Mouse (Mus musculus): ENCODE results near the gene Tex9.
"Not testable (repeated sequence)": the region's sequence is repeated elsewhere in the genome, so short reads cannot be mapped to it uniquely, and the experiment has no call there.

Tex9 gene

DNA sequence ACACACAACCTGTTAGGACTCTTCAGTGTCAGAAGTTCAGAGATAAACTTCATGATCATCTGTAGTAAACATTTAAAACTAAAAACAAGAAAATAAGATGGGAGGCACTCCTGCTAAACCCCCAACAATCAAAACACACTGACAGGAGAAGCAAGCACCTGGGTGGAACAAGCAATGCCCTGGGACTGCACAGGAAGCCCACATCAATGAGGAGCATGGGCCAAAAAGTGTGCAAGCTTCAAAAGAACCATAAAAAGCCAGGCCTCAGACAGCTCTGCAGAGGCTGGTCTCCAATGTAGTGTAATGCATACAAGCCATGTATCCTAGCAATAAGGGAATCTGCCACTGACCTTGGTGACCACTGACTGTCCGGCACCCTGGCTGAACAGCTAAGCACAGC, 12.7 kb downstream of the Tex9 start:
- DNase-seq (ENCODE audit: low spot score), result no peak

DNA sequence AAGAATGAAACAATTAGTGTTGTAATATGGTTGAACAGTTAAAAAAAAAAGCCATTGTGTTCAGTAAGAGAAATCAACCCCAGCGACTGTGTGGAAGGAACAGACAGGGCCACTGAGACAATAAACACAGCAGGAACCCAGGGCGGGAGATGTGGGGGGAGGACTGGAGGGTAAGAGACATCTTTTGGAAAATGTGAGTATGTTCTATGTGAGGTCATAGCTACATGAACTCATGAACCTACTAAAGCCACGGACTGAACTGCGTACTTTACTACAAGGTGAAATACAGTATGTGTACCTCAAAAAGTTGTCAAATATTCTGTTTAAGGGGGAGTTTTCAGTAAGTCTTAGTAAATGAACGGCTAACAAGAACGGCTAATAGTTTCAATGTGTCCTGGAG, 14.7 kb downstream of the Tex9 start:
- DNase-seq (ENCODE audit: low spot score), result no peak

DNA sequence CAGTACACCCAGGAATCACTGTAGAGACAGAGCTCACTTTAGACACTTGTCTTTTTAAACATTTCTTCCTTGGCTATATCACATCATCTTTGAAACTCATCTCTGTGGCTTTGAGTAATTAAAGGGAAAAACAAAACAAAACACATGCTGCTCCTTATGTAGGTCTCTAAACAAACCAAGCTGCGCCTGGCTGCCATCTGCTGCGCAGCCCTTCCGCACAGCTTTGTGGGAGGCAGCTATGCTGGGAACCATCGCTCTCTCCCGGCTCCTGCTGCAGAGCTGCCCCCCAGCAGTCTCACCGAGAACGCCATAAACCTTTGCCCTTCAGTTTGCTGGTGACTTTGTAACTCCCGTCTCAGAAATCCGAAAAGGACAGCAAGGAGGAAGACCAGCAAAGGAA, 16.5 kb downstream of the Tex9 start:
- no peak for DNase-seq (ENCODE audit: low spot score)

DNA sequence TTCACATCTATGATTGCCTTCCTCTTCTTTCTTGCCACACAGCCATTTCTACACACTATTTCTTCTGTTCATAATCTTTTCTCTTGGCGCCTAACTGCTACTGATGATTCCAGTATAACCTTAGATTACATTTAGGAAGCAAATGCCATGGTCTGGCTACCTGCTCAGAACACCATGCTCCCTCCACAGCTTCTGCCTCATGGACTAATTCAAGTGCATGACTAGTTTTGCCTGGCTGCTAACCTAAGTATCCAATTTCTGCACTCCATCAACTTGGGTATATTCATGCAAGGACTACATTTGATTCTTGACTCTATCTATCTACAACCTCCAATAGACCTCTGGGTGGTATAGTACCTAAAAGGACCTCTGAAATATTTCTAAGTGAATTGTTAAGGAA, 22.2 kb downstream of the Tex9 start:
- DNase-seq (ENCODE audit: low spot score), result no peak

DNA sequence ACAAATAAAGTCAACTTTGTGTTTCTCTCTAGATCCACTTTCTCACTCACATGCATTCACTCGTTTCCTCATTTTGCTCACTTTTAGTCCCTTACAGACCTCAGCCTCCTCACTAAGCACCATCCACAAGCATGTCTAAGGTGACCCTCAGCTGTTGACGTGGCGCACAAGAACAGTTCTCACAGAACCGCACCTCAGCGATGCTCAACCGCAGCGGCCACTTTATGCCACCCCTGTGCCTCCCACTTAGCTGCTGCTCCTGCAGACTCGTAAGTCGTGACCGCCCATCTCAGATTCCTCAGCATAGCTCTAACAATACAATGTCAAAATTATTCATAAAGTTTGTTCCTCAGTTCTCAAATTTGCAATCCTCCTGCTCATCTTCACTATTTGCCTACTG, 23.4 kb downstream of the Tex9 start:
- no peak for DNase-seq (ENCODE audit: low spot score)

DNA sequence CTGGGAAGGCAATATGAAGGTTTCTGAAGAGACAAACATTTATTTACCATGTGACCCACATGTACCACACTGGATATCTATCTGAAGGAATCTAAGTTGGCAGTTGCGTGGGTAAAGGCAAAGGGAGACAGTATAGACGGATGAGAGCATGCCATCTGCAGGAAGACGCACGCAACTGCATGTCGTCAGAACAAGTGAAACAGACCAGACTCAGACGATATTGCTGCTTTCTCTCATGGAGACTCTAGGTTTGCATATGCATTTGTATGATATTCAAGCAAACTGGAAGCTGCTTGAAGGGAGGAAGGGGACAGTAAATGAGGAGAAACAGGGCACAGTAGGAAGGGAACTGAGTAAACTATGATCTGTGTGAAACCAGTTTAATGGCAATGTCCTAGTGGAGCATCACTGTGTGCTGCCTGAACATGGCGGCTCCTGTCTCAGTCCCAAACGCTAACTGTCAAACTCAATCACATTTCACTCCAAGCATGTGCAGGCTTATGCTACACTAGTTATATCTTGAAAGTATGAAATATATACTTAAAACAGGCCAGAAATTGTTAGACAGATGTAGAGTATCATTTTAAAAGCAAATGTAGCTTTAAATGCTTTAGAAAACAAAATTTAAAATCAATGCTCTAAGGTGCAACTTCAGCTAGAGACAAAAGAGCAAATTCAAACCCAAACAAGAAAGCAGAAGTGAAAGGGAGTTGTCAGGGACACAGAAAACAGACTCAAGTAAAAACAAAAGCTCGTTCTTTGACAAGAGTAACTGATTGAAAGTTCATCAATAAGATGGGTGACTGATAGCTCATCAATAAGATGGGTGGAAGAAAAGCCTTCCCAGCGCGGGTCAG, 24.2 kb downstream of the Tex9 start:
- DNase-seq (ENCODE audit: low spot score), result no peak

DNA sequence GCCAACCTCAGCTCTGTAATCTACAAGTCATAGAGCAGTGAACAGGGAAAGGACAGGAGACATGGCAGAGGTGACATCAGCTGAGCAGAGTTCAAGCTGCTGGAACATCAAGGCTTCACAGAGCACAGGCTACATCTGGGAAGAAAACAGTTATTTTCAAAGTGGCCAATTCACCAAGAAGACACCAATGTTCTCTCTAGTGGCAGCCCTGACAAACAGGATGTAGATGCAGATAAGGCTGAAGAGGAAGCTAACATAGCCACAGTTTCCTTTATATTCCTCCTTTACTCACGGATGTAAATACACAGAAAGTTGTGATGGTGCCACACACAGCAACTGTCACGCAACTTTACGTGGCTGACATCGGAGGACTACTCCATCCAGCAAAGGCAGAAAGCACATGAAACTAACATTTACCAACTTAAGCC, 26.2 kb downstream of the Tex9 start:
- no peak for DNase-seq (ENCODE audit: low spot score)

DNA sequence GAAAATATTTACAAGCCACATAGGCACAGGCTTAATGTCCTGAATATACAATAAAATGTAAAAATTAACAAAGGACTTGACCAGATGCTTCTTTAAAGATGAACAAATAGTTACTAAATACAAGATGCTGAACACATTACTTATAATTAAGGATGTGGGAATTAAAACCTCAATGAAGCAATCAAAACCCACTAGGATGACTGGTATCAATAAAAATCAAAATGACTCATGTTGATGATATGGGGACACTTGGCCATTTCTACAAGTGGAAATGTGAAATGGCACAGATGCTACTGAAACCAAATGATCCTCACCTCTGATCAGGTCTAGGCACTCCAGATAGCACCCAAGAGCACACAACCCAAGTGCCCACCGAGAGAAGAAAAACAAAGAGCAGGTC, 27.2 kb downstream of the Tex9 start:
- DNase-seq (ENCODE audit: low spot score), result no peak

DNA sequence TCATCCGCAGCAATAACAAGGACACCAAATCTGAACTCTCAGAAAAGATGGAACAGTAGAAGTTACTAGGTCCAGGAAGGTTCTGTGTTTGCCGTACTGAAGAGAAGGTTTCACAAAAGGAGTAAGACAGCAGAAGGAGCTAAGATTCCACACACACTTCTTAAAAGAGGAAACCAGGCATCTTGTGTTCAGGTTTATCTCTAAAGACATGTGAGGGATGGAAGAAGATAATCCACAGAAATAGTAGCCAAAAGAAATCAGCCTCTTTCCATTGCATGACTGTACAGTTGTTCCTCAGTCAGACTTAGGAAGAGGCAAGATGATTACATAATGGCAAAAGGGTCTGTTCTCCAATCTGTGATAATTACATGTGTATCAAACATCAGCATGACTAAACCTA, 29.6 kb downstream of the Tex9 start:
- no peak for DNase-seq (ENCODE audit: low spot score)

DNA sequence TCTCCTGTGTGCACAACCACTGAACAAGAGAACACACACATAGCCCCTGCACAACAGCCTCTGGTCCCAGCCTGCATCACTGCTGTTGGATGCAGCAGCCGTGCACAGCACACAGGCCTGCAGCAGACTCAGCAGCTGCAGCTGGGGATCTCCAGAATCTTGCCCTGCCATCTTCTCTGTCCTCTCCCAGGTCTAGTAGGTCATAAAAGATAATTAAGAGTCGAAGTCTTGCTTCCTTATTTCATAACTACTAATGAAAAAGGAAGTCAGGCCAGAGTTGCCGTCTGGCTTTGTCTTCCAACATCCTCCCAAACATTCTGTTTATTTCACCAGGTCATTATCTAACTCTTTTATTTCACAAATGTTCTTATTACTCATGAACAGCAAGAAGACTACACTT, 31.2 kb downstream of the Tex9 start:
- DNase-seq (ENCODE audit: low spot score), result no peak

DNA sequence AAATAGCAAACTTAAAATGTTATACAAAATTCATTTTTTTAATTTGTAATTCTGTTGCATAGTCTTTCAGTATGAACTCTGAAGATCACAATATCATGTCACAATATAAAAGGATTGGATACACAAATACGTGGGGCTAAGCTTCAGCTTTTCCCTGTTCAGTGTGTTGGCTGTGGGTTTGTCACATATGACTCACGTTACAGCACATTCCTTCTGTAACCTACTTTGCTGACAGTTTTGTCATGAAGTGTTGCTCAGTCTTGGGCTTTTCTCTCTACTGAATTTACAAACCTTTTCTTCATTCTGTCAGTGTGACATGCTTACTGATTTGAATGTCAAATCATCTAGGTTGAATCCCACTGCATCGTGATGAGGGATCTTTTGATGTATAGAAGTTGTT, 32.3 kb downstream of the Tex9 start:
- DNase-seq (ENCODE audit: low spot score), result no peak

DNA sequence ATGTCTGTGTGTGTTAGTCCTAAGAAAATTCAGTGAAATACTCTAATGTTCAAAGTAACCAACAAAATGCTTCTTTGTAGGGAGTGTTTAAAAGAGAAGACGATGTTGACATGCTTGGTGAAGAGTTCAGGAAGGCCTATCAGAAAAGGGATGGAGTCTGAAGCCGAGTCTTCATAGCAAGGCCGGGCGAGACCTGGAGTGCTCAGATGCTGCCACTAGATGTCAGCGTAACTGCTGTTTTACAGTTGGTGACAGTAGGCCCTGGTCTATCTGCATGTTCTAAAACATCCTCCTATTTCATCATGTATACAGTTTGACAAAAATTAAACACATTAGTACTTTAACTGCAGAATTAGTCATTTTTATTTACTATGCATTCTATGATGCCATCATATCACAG, 33.8 kb downstream of the Tex9 start:
- no peak for DNase-seq (ENCODE audit: low spot score)

DNA sequence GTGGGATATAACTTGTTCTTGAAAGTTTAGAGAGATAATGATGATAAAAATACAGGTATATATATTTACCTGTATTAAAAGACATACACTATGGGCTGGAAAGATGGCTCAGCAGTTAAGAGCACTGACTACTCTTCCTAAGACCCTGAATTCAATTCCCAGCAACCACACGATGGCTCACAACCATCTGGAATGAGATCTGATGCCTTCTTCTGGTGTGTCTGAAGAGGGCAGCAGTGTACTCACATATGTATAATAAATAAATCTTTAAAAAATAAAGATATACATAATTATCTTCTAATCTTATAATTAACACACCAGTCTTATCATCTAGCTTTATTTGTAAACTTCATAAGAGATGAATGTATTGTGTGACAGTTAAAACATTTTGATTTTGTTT, 35.6 kb downstream of the Tex9 start:
- DNase-seq (ENCODE audit: low spot score), result no peak

DNA sequence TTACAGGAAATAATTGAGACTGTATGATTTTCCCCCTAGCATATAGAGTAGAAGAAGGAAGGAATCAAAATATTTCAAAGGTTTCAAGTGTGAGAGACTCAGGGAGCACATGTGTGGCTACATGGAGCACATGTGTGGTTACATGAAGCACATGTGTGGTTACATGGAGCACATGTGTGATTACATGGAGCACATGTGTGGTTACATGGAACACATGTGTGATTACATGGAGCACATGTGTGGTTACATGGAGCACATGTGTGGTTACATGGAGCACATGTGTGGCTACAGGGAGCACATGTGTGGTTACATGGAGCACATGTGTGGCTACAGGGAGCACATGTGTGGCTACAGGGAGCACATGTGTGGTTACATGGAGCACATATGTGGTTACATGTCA, 37.7 kb downstream of the Tex9 start:
- DNase-seq (ENCODE audit: low spot score), result not testable (repeated sequence)

DNA sequence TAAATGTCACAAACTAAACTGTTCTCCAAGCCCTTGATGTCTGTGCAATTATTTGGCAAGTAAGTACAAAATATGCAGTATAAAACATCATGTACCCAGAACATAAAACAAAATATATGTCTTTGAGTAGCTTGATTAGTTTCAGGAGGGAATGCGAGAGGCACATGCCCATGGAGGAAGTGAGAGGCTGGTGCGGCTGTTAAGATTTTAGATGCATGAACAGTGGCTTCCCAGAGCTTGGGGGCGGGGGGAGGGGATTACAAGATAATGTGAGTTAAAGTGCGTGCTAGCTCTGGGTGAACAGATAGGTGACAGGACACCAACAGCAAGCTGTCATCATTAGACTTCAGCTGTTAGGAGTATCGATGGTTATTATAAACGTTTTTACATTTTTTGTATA, 40.9 kb downstream of the Tex9 start:
- DNase-seq (ENCODE audit: low spot score), result no peak

DNA sequence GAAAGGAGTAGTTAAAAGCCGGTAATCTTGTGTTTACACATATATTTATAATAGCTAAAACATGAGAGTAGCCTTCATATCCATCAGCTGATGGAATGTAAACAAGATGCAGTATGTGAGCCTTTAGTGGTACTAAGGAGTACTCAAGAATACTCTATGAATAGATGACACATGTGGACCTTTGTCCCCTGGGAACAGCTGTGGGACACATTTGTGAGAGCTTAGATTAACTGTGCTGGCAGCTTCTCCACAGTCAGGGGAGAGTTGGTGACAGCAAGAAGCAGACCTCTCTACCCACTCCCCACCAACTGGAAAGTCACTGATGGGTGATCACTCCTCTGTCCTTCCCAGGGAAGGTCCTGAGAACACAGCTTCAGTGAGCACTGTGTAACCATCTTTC, 41.6 kb downstream of the Tex9 start:
- no peak for DNase-seq (ENCODE audit: low spot score)

DNA sequence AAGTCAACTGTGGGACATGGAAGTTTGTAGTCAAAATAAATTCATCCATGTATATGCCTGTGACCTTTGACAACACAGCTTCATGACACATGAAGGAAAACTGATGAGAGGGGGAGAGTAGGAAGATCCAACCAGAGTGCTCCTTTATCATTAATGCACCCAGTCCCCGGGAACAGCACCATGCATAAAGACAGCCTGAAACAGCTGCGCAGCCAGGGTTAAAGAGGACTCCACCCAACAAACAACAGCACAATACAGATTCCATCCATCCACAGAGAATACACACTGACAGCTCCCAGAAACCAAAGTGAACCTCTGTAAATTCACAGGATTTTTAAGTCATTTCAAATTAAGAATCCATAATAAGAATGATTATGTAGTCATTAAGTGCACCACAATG, 42.2 kb downstream of the Tex9 start:
- no peak for DNase-seq (ENCODE audit: low spot score)

DNA sequence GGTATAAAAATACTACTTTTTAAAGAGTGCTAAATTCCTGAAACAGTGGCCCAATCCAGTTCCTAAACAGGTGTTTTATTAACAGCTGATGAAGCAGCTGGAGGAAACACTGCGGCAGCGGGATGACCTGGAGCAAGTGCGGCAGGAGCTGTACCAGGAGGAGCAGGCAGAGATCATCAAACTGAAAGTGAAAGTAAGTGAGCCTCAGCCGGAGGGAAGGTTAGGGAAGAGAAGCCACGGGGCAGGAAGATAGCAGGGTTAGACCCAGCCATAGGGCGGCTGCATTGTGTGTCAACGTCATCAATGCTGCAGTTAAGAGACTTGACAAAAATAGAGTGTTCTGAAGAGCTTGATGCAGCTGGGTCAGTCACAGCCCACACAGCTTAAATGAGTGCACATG, 42.6 kb downstream of the Tex9 start:
- DNase-seq (ENCODE audit: low spot score), result peak; percentile 26

DNA sequence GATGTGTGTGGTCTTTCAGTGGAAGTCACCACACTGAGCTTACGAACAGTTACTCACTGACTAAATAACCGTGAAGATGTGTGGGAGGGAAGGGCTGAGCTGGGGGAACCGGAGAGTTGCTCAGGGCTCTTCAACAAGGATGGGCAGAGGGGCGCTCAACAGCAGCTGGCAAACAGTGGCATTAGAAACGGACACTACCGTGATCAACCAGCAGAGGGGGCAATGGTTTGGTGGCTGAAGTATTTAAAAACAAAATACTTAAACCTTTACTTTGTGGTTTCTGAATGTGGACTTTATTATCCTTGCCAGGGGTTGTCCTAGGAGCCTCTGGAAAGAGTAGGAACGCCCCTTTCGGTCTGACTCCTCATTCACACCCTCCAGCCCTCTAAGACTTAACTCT, 44.0 kb downstream of the Tex9 start:
- no peak for DNase-seq (ENCODE audit: low spot score)

DNA sequence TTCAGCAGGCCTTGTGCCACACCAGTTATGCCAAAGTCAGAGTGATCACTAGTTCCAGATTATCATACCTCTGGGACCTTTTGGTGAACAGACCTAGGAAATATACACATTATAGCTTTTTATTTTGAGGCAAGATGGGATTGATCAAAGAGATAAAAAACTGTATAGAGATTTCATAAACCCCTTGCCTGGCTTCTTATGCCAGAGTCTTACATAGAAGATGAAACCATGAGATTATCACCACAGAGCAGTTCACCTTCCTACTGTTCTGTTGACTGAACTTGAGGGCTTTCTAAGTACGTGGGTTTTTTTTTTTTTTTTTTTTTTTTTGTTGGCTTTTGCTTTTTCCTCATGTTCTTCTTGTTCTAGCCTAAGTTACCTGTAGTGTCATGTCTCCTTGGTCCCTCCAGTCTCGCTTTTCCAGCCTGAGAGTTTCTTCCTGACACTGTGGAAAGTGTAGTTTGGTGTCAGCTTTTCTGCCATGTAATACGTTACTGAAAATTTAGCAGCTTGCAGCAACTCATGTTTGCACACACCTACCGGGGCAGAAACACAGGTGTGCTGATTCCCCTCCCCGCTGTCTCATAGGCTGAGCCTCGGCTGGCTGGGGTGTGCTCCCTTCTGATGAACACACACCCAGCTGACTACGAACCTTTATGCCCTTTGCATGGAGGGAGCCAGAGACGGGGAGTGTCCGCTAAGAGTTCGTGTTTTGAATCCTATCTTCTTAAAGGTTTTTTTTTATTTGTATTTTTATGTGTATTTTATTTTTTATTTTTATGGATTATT, 49.9 kb downstream of the Tex9 start:
- no peak for DNase-seq (ENCODE audit: low spot score)

DNA sequence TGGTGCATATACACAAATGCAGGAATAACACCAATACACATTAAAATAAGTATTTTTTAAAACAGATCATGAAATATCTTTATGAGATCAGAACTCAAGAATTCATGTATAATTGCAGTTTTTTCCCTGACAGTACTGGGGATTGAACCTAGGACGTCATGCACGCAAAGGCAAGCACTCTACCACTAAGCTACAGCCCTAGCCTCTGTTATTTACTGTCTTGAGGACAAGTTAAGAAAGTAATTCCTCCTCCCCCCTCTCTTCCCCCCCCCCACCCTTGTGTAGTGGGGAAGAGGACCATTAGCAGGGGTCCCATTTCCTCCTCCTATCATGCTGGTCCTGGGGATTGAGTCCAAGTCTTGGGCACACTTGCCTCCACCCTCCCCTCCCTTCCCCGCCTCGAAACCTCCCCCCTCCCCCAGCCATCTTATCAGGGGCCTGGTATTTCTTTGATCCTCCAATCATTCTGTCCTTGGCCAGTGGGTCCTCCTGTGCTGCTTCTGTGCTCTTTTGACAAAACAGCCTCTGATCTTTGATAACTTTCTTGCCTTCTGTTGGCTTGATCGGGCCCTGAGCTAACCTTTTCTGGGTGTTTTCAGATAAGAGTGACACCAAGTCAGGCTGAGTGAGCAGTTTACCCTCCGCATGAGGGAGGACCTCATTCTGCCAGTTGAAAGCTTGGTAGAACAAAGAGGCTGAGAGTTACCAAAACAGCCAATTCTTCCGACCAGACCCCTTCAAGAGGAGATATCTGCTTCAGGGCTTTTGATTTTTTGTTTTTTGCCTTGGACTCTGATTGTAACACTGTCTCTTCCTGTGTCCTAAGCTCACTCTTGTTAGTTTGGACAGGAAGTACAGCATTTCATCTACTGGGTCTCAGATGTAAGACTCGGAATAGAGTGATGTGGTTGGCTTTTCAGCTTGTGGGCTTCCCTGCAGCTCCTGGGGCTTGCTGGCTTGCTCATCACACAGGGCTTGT, 50.8 kb downstream of the Tex9 start:
- no peak for DNase-seq (ENCODE audit: low spot score)

DNA sequence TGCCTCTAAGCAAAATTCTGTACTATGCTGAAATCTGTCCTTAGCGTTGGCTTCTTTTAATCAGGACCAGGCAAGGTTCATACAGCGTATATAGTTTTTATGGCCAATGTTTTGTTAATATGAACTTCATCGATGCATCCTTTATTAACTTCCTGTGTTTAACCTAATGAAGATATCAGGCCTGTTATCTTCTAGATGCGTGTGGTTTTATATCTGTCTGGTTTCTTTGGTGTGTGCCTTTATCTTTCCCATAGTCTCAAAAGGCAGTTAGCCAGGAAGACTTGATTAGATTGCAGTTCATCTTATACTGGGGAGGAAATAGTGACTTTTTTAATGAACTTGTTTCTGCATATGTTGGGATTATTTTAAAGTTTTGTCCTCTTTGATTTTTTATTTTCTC, 51.7 kb downstream of the Tex9 start:
- no peak for DNase-seq (ENCODE audit: low spot score)
